Mouse (Mus musculus) neural tube, embryonic 14.5 days (tissue): ENCODE data around the gene Atxn2. TPM values are rescaled to one million over a fixed set of nuclear protein-coding genes. Genes with fewer than 3 reads are reported as not detected.

Experiments used
- ATAC-seq: fragments of 200-750 bp; cut with Nextera tagmentation; 2 replicates; pipeline ENCODE4 v1.8.0; 2017; ENCODE audit warnings: low read depth, mild to moderate bottlenecking, moderate TSS enrichment, moderate library complexity
- H3K27ac ChIP-seq: fragments of 300-500 bp; sonication (generic); 2 replicates; pipeline ENCODE4 v1.5.1; 2014; ENCODE audit warnings: low read depth, mild to moderate bottlenecking, control low read depth, low read length, moderate library complexity, mixed read lengths
- H3K27me3 ChIP-seq: fragments of 300-500 bp; sonication (generic); 2 replicates; pipeline ENCODE4 v1.6.1; 2014; ENCODE audit warnings: low read length; ENCODE audit not compliant: control insufficient read depth, insufficient read depth
- H3K36me3 ChIP-seq: fragments of 300-500 bp; sonication (generic); 2 replicates; pipeline ENCODE4 v1.6.1; 2014; ENCODE audit warnings: low read length, mixed read lengths; ENCODE audit not compliant: control insufficient read depth, insufficient read depth
- H3K4me1 ChIP-seq: fragments of 300-500 bp; sonication (generic); 2 replicates; pipeline ENCODE4 v1.6.1; 2014; ENCODE audit warnings: low read length; ENCODE audit not compliant: control insufficient read depth, insufficient read depth
- H3K4me2 ChIP-seq: fragments of 300-500 bp; sonication (generic); 2 replicates; pipeline ENCODE4 v1.6.1; 2014; ENCODE audit warnings: mild to moderate bottlenecking, low read depth, low read length, control low read depth
- H3K4me3 ChIP-seq: fragments of 300-500 bp; sonication (generic); 2 replicates; pipeline ENCODE4 v1.5.1; 2014; ENCODE audit warnings: low read depth, low read length, control low read depth, mixed read lengths
- H3K9ac ChIP-seq: fragments of 300-500 bp; sonication (generic); replicated peaks from 2 replicates; pipeline ENCODE4 v1.6.1; 2014; ENCODE audit warnings: low read depth, mild to moderate bottlenecking, control low read depth, low read length, mixed read lengths
- H3K9me3 ChIP-seq: fragments of 300-500 bp; sonication (generic); 2 replicates; pipeline ENCODE4 v1.6.1; 2016; ENCODE audit warnings: low read length; ENCODE audit not compliant: control insufficient read depth
- WGBS: fragments of 180-500 bp; shearing (Covaris S2); extraction: QIAGEN DNeasy Blood & Tissue Kit; methylation state at CpG from one replicate; pipeline ENCODE4 v1.1.7; 2014; 5-methylcytosine and 5-hydroxymethylcytosine counted together
- microRNA-seq: library from miRNA; unstranded; fragments of <30 nt; microRNA quantifications from one replicate; pipeline ENCODE4, GENCODE M21; 2016
- polyA plus RNA-seq: library from polyadenylated mRNA; unstranded; fragments of >200 nt; fragmentation: Nextera tagmentation; extraction: Ambion mirVana; gene quantifications from 2 replicates; pipeline ENCODE4 v1.2.1, GENCODE M21; 2014

Gene Atxn2
- polyA plus RNA-seq, 1 experiment from 2014 or later: 94.8 TPM

DNA sequence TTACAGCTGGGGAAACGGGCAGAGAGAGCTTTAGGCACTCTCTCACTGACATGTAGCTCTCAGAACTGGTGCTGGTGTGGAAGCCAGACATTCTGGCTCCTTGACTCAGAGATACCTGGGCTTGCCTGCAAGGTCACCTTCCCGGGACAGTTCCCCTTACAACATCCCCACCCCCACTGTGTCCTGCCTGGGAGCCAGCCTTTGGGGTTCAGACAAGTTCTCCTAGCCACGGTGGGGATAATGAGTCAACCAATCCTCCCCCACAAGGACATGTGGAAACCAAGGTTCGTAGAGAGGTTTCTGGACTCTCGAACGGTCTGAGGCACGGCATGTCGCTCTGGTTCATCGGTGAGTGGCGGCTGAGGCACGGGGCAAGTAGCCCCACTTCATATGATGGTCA is 145.6 kb downstream of the Atxn2 start:
- Histone ChIP-seq H3K36me3 (peaks cover 29% of the 10 kb centered on the region), H3K9ac (no peak overlapping the region), H3K4me3 (no peak overlapping the region), H3K9me3 (no peaks in the 10 kb centered on the region), H3K4me1 (peaks cover 7% of the 10 kb centered on the region; the same call in 1 of the 2 replicates), H3K27me3 (no peaks in the 10 kb centered on the region), H3K27ac (no peak overlapping the region), H3K4me2 (no peak overlapping the region)
- ATAC-seq: no peak
- 87% methylated on average over 11 of the region's 11 CpGs for WGBS

DNA sequence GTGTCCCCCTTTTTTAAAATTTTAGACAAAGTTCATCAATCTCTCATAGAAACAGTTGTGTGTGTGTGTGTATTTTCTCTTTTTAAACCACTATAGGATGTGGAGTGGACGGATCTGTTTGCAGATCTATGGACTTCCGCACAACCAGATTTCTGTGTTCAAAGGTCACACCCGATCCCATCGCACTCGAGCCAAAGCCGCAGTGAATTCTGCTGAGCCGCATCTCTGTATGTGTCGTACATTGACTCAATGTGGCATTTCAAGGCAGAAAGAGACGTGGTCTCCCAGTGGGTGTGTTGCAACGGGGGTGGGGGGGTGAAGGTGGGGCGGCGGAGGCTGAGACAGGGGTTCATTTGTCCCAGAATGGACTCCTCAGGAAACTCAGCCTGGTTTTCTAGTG is 147.3 kb downstream of the Atxn2 start:
- 90% methylated on average over 12 of the region's 12 CpGs for WGBS
- H3K27me3 ChIP-seq: no peaks in the 10 kb centered on the region
- H3K36me3 ChIP-seq: peaks cover 15% of the 10 kb centered on the region
- no peak overlapping the region for H3K9ac ChIP-seq
- peaks cover 6% of the 10 kb centered on the region; the same call in 1 of the 2 replicates for H3K4me1 ChIP-seq
- ATAC-seq: no peak
- no peak overlapping the region for H3K4me3 ChIP-seq
- H3K27ac ChIP-seq: no peak overlapping the region
- H3K4me2 ChIP-seq: no peak overlapping the region
- no peaks in the 10 kb centered on the region for H3K9me3 ChIP-seq

DNA sequence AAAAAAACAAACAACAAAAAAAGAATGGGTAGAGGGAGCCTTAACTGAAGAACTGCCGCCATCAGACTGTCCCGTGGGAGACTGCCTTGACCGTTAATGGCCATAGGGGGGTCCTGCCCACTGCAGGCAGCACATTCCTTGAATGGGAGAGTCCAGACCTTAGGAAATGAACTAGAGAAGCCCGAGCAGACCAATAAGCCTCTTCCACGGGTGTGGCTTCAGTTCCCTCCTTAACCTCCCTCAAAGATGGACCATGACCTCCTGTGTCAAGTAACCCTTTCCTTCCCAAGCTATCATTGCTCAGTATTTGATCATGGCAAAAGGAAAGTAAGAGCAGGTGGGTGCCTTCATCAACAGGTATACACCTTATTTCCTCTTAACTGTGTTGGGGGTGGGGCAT is 150.8 kb downstream of the Atxn2 start:
- Histone ChIP-seq H3K36me3 (peaks cover 10% of the 10 kb centered on the region; the same call in 1 of the 2 replicates), H3K9me3 (no peaks in the 10 kb centered on the region), H3K4me2 (no peak overlapping the region), H3K27ac (no peak overlapping the region), H3K27me3 (no peaks in the 10 kb centered on the region), H3K4me3 (no peak overlapping the region), H3K9ac (no peak overlapping the region), H3K4me1 (no peaks in the 10 kb centered on the region)
- 59% methylated on average over 5 of the region's 5 CpGs for WGBS
- ATAC-seq: no peak

DNA sequence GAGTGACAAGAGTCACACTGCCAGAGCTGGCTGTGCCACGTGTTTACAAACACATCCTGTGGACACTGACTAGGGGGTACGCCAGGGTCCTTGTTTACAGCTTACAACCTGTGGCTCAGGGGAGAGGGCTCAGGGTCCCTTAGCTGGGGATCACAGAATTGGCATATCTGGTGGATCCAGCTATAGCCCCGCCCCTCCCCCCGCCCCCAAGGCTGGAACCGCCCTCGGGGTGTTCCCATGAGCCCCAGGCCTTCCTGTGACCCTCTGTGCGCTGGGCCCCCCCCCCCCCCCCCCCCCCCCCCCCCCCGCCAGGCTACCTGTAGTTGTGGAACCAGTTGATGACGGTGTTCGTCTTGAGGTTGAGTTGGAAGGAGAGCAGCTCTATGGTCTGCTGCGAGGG is 153.2 kb downstream of the Atxn2 start:
- Histone ChIP-seq H3K4me2 (no peak overlapping the region), H3K27ac (no peak overlapping the region), H3K4me1 (no peaks in the 10 kb centered on the region), H3K9me3 (no peaks in the 10 kb centered on the region), H3K9ac (no peak overlapping the region), H3K27me3 (no peaks in the 10 kb centered on the region), H3K36me3 (peaks cover 10% of the 10 kb centered on the region; the same call in 1 of the 2 replicates), H3K4me3 (no peak overlapping the region)
- WGBS: 30% methylated on average over 8 of the region's 11 CpGs
- ATAC-seq: no peak

Small RNAs within 50 kb of the gene (microRNA-seq; reads per million reads assigned to microRNA genes)
- not detected for gene Mir7031

Other genes starting within 250 kb of the Atxn2 start
- 0.36 TPM in 1 of 2 replicates, not detected in the other for gene Adam1b, start 207.9 kb upstream of the Atxn2 start, polyA plus RNA-seq
- gene Adam1a, start 165.9 kb upstream of the Atxn2 start, polyA plus RNA-seq: 6.8 and 6.9 TPM in 2 replicates
- gene Gm42878, start 165.9 kb upstream of the Atxn2 start, polyA plus RNA-seq: not detected in 2 replicates
- 69.8 and 75.5 TPM in 2 replicates for gene Mapkapk5, start 165.4 kb upstream of the Atxn2 start, polyA plus RNA-seq
- gene Aldh2, start 117.5 kb upstream of the Atxn2 start, polyA plus RNA-seq: 39.0 and 66.5 TPM in 2 replicates
- 1.1 and 2.1 TPM in 2 replicates for gene Acad12, start 92.4 kb upstream of the Atxn2 start, polyA plus RNA-seq
- 1.3 and 1.9 TPM in 2 replicates for gene Acad10, start 50.8 kb upstream of the Atxn2 start, polyA plus RNA-seq
- gene Brap, start 50.8 kb upstream of the Atxn2 start, polyA plus RNA-seq: 35.0 and 46.7 TPM in 2 replicates
- 6.4 and 8.5 TPM in 2 replicates for gene Sh2b3, start 126.3 kb downstream of the Atxn2 start, polyA plus RNA-seq
- 22.6 and 27.4 TPM in 2 replicates for gene Pheta1, start 137.6 kb downstream of the Atxn2 start, polyA plus RNA-seq